Mouse (Mus musculus): Measurements from ENCODE around the gene Ak9. TPM values are rescaled to one million over a fixed set of nuclear protein-coding genes. Genes with fewer than 3 reads are reported as not detected.
A peak's percentile ranks its signal among the peaks of the same experiment; 100 is the strongest.

Ak9 gene
- under 1 TPM in 2 of 3 experiments, not detected in 1; 0.06 to 0.07 TPM for polyA plus RNA-seq (2017; shearing (Covaris generic))

- ATAC-seq = peak; percentile 84
These were observed at the start of gene Ak9 for GRCm38 (mm10) chr10:41303639-41304444. Gene Ak9, plus strand, starts transcription at chr10:41303980.

GRCm38 (mm10) chr10:41260243-41261006, 43.4 kb upstream of the Ak9 start:
- no peak for ATAC-seq

- no peak for ATAC-seq
These were observed 42.6 kb upstream of the Ak9 start for GRCm38 (mm10) chr10:41261218-41261617.

- no peak for ATAC-seq
These were observed 41.9 kb upstream of the Ak9 start for GRCm38 (mm10) chr10:41261889-41262288.

- no peak for ATAC-seq
These were observed 31.9 kb upstream of the Ak9 start for GRCm38 (mm10) chr10:41271860-41272259.

GRCm38 (mm10) chr10:41274871-41275270, 28.9 kb upstream of the Ak9 start:
- no peak for ATAC-seq

- no peak for ATAC-seq
These were observed 25.0 kb upstream of the Ak9 start for GRCm38 (mm10) chr10:41278808-41279207.

GRCm38 (mm10) chr10:41280177-41280576, 23.6 kb upstream of the Ak9 start:
- ATAC-seq = no peak

GRCm38 (mm10) chr10:41280796-41281195, 23.0 kb upstream of the Ak9 start:
- ATAC-seq = no peak

- ATAC-seq = no peak
These were observed 21.7 kb upstream of the Ak9 start for GRCm38 (mm10) chr10:41282086-41282485.

- no peak for ATAC-seq
These were observed 16.2 kb upstream of the Ak9 start for GRCm38 (mm10) chr10:41287618-41288017.

GRCm38 (mm10) chr10:41288074-41288473, 15.7 kb upstream of the Ak9 start:
- peak; percentile 73 for ATAC-seq

GRCm38 (mm10) chr10:41288771-41289415, 14.9 kb upstream of the Ak9 start:
- peak; percentile 90 for ATAC-seq

GRCm38 (mm10) chr10:41291021-41291420, 12.8 kb upstream of the Ak9 start:
- no peak for ATAC-seq

- ATAC-seq = no peak
These were observed 10.8 kb upstream of the Ak9 start for GRCm38 (mm10) chr10:41293019-41293418.

- no peak for ATAC-seq
These were observed 9.0 kb upstream of the Ak9 start for GRCm38 (mm10) chr10:41294734-41295133.

GRCm38 (mm10) chr10:41295145-41295544, 8.6 kb upstream of the Ak9 start:
- no peak for ATAC-seq

GRCm38 (mm10) chr10:41300161-41300560, 3.6 kb upstream of the Ak9 start:
- no peak for ATAC-seq

GRCm38 (mm10) chr10:41302689-41303431, 920 bp upstream of the Ak9 start, which contains the start of gene Fig4:
Gene Fig4, minus strand, starts transcription at chr10:41303260.
- peak; percentile 90 for ATAC-seq

GRCm38 (mm10) chr10:41304961-41305455, 1.2 kb downstream of the Ak9 start:
- no peak for ATAC-seq

- no peak for ATAC-seq
These were observed 4.4 kb downstream of the Ak9 start for GRCm38 (mm10) chr10:41308205-41308604.

- no peak for ATAC-seq
These were observed 12.1 kb downstream of the Ak9 start for GRCm38 (mm10) chr10:41315866-41316265.

Measured in inflammation-experienced regulatory T-cells, adult 6 months (primary cell).